Mouse (Mus musculus) intestine, postnatal 0 days (tissue): ENCODE measurements at regions not wholly inside any gene's neighbourhood (a gene's known extent, or its start where the extent isn't known, plus 50 kb on each side); places are given as distances from the start of the nearest gene placed in this dataset.
A peak's percentile ranks its signal among the peaks of the same experiment; 100 is the strongest.

Experiments
- ATAC-seq: fragments of 200-750 bp; cut with Nextera tagmentation; 2 replicates; pipeline ENCODE4 v1.8.0; 2017; ENCODE audit warnings: mild to moderate bottlenecking, moderate TSS enrichment, moderate library complexity
- H3K27ac ChIP-seq: fragments of 300-500 bp; sonication (generic); 2 replicates; pipeline ENCODE4 v1.5.1; 2014; ENCODE audit warnings: mild to moderate bottlenecking, low read depth, low read length, moderate library complexity
- H3K27me3 ChIP-seq: fragments of 300-500 bp; sonication (generic); replicated peaks from 2 replicates; pipeline ENCODE4 v1.6.1; 2014; ENCODE audit warnings: low read length, mixed read lengths; ENCODE audit not compliant: control insufficient read depth, insufficient read depth
- H3K36me3 ChIP-seq: fragments of 300-500 bp; sonication (generic); 2 replicates; pipeline ENCODE4 v1.6.1; 2014; ENCODE audit warnings: mild to moderate bottlenecking, moderate library complexity; ENCODE audit not compliant: control insufficient read depth, insufficient read depth
- H3K4me1 ChIP-seq: fragments of 300-500 bp; sonication (generic); replicated peaks from 2 replicates; pipeline ENCODE4 v1.6.1; 2014; ENCODE audit warnings: antibody characterized with exemption, low read length, mixed read lengths; ENCODE audit not compliant: control insufficient read depth, insufficient read depth
- H3K4me2 ChIP-seq: fragments of 300-500 bp; sonication (generic); replicated peaks from 2 replicates; pipeline ENCODE4 v1.6.1; 2014; ENCODE audit warnings: low read depth, mild to moderate bottlenecking, moderate library complexity
- H3K4me3 ChIP-seq: fragments of 300-500 bp; sonication (generic); 2 replicates; pipeline ENCODE4 v1.5.1; 2014; ENCODE audit warnings: low read depth, low read length
- H3K9ac ChIP-seq: fragments of 300-500 bp; sonication (generic); 2 replicates; pipeline ENCODE4 v1.6.1; 2014; ENCODE audit warnings: mild to moderate bottlenecking, low read depth, low read length
- H3K9me3 ChIP-seq: fragments of 300-500 bp; sonication (generic); 2 replicates; pipeline ENCODE4 v1.6.1; 2016; ENCODE audit warnings: mixed run types; ENCODE audit not compliant: control insufficient read depth
- CTCF ChIP-seq: sonication (generic); IDR thresholded peaks from 2 replicates; pipeline ENCODE4 v1.5.1; 2016; ENCODE audit warnings: low read depth, mild to moderate bottlenecking, control low read depth, antibody characterized with exemption, moderate library complexity
- WGBS: fragments of 180-500 bp; shearing (Covaris S2); extraction: QIAGEN DNeasy Blood & Tissue Kit; methylation state at CpG from one replicate; pipeline ENCODE4 v1.1.7; 2014; 5-methylcytosine and 5-hydroxymethylcytosine counted together

- Histone ChIP-seq H3K4me1 (no peaks in the 10 kb centered on the region), H3K4me3 (peak overlapping the region; percentile 28; the same call in 1 of the 2 replicates), H3K9me3 (no peaks in the 10 kb centered on the region), H3K27me3 (no peaks in the 10 kb centered on the region), H3K36me3 (no peaks in the 10 kb centered on the region), H3K27ac (peak overlapping the region; percentile 87), H3K9ac (0 out of 2 replicates have a peak overlapping the region, but pooled peaks have one; percentile 24), H3K4me2 (peak overlapping the region; percentile 59)
- peak; percentile 95 for ATAC-seq
- TF ChIP-seq CTCF, result no peak
- WGBS, result 30% methylated on average over 5 of the region's 5 CpGs
Observed at GRCm38 (mm10) chr11:112910309-112910708, 128.3 kb downstream of the Sox9 start.

DNA sequence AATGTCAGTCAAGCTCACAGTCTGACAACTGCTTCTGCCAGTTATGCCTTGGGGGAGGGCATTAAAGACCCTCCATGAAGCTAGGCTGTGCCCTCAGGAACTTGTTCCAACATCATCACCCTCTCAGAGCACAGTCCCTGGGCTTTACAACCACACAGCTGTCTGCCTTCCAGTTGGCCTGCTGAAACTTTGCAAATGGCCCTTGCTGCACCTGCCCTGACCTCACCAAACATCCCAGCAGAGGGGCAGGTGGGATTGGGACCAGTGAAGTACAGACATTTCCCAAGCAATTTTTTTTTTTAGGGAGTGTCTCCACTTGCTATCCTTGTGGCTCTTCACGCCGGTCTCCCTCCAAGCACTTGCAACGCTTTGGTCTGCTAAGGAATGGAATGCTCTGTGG lies 130.9 kb downstream of the Sox9 start:
- Histone ChIP-seq H3K4me1 (no peaks in the 10 kb centered on the region), H3K36me3 (no peaks in the 10 kb centered on the region), H3K4me2 (no peak overlapping the region), H3K27ac (no peak overlapping the region), H3K9ac (no peak overlapping the region), H3K9me3 (no peaks in the 10 kb centered on the region), H3K27me3 (no peaks in the 10 kb centered on the region), H3K4me3 (no peak overlapping the region)
- ATAC-seq, result no peak
- no peak for TF ChIP-seq CTCF
- WGBS, result 48% methylated on average over 3 of the region's 3 CpGs

DNA sequence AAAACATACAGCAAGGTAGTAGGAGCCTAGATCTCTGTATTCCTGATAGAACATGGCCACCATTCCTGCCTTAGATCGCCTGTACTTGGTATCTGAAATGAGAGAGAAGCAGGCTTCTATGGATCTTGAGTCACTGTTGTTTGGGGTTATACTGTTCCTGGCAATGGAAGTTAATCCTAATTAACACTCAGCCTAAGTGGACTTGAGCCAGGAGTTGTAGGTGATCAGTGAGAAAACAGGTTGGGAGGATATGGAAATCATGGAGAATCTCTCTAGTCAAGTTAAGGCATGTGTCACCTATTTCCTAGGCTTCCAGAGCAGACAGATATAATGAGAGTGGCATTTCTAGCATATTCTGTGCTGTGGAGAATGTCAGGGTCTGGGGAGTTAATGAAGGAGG lies 134.9 kb downstream of the Sox9 start:
- no peaks in the 10 kb centered on the region for H3K4me1 ChIP-seq
- no peaks in the 10 kb centered on the region for H3K27me3 ChIP-seq
- no peaks in the 10 kb centered on the region for H3K9me3 ChIP-seq
- no peak overlapping the region for H3K9ac ChIP-seq
- no peak overlapping the region for H3K4me3 ChIP-seq
- TF ChIP-seq CTCF, result no peak
- 100% methylated on average over 1 of the region's 1 CpGs for WGBS
- no peaks in the 10 kb centered on the region for H3K36me3 ChIP-seq
- no peak overlapping the region for H3K27ac ChIP-seq
- H3K4me2 ChIP-seq, result no peak overlapping the region
- no peak for ATAC-seq

DNA sequence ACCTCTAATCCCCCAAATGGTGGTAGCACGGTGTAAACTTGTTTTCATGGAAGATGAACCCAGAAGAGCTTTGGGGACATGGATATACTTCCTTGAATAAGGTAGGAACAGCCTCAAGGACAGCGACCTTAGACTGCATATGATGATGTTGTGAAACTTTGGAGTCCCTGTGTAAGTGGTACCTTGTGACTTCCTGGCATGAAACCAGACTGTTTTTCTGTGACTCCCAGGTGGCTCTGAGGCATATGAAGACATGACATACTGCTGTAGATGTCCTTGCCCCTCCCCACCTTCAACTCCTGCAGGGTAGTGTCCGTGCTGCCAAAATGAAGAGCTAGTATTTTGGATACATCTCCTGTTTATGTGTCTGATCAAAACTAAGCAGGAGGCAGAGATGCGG lies 138.1 kb downstream of the Sox9 start:
- no peak for TF ChIP-seq CTCF
- H3K4me3 ChIP-seq, result no peak overlapping the region
- no peaks in the 10 kb centered on the region for H3K27me3 ChIP-seq
- ATAC-seq, result no peak; the same call in 1 of the 2 replicates
- 79% methylated on average over 4 of the region's 4 CpGs for WGBS
- H3K9me3 ChIP-seq, result no peaks in the 10 kb centered on the region
- no peak overlapping the region for H3K9ac ChIP-seq
- no peaks in the 10 kb centered on the region for H3K36me3 ChIP-seq
- no peak overlapping the region for H3K27ac ChIP-seq
- no peaks in the 10 kb centered on the region for H3K4me1 ChIP-seq
- no peak overlapping the region for H3K4me2 ChIP-seq

DNA sequence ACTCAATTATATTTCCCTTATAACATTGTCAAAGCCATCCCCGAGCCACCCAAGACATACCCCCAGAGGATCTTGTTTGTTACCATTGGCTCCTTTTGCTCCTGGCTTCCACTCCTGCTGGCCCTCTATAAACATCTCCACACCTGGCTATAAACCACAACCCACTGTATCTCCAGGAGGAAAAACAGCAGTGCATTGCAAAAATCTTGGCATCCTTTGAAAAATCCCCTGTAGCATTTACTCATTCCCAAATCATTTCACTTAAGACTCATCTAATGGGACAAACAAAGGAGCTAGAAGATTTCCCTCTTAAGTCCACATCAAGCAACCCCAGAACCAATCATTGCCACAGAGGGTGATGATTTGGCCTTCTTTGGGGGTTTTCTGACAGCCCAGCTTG lies 142.6 kb downstream of the Sox9 start:
- TF ChIP-seq CTCF, result no peak
- ATAC-seq, result no peak
- H3K27ac ChIP-seq, result no peak overlapping the region
- WGBS, result 74% methylated on average over 1 of the region's 1 CpGs
- H3K4me1 ChIP-seq, result no peaks in the 10 kb centered on the region
- no peaks in the 10 kb centered on the region for H3K9me3 ChIP-seq
- no peak overlapping the region for H3K9ac ChIP-seq
- H3K4me3 ChIP-seq, result no peak overlapping the region
- no peaks in the 10 kb centered on the region for H3K27me3 ChIP-seq
- H3K4me2 ChIP-seq, result no peak overlapping the region
- no peaks in the 10 kb centered on the region for H3K36me3 ChIP-seq

DNA sequence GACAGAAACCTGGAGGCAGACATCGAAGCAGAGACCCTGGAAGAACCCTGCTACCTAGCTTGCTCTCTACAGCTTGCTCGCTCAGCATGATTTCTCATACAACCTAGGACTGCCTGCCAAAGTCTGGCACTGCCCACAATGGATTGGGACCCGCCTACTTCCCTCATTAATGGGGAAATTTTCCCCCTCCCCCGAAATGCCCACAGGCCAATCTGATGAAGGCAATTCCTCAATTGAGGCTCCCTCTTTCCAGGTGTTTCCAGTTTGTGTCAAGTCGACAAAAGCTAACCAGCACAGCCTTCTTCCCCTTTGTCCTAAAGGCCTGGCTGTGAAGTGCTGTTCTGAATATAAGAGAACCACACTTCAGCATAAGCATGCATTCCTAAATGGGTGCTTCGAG lies 143.1 kb downstream of the Sox9 start:
- no peak overlapping the region for H3K4me2 ChIP-seq
- no peak for ATAC-seq
- no peaks in the 10 kb centered on the region for H3K9me3 ChIP-seq
- no peaks in the 10 kb centered on the region for H3K4me1 ChIP-seq
- 77% methylated on average over 6 of the region's 6 CpGs for WGBS
- H3K27ac ChIP-seq, result no peak overlapping the region
- TF ChIP-seq CTCF, result no peak
- no peaks in the 10 kb centered on the region for H3K27me3 ChIP-seq
- H3K4me3 ChIP-seq, result no peak overlapping the region
- no peak overlapping the region for H3K9ac ChIP-seq
- no peaks in the 10 kb centered on the region for H3K36me3 ChIP-seq
